ENCODE assay signal across 9 mouse cellular contexts in the genomic region with DNA sequence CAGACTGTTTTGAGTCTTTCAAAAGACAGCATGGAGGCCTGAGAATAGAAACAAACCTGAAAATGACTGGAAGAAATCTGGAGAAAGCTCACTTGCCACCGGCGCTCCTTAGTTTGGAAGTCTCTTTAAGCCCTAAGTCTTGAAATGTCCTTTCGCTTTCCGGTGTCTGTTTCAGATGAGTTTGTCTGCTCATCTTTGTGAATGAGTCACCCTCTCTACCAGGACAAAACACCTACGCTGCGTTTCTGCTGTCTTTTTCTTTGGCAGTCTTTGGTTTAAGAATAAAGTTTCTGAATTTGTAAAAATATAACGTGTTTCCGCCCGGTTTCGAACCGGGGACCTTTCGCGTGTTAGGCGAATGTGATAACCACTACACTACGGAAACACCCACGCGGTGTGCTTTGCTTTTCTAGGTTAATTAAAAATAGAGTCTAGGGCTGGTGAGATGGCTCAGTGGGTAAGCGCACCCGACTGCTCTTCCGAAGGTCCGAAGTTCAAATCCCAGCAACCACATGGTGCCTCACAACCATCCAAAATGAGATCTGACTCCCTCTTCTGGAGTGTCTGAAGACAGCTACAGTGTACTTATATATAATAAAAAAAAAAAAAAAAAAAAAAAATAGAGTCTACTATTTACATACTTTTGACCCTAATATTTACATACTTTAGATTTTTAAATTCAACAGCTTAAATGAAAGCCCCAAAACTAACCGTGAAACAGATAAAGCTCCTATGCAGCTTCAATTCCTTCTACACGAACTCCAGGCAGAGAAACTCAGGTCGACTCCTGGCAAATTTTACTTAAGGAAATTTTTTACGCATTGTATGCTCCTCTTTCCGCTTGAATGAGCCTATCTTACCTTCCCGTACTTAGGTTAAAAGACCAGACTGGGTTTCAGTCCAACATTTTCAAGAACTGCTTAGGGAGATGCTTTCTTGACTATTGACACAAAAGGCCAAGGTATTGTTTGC. TPM values are rescaled to one million over a fixed set of nuclear protein-coding genes. Genes with fewer than 3 reads are reported as not detected.
DNase-seq lines count a peak whose midpoint lies in the region; ATAC-seq and TF ChIP-seq lines count a peak whose summit lies in the region.
"Had no signal": no experiment of that assay in that cellular context is flagged by ENCODE, and none has a peak within 500 bp of the region (broad histone marks: within the 10 kb centered on the region; RNA-seq: fewer than 3 reads in every experiment).

No protein-coding gene starts in this region.

- peaks cover 7% of the 10 kb centered on the region for H3K27me3 ChIP-seq in heart, adult 2 months (ENCODE audit: control insufficient read depth, insufficient read depth, low read length)
- H3K27me3 ChIP-seq in limb, embryonic 14.5 days (ENCODE audit: control insufficient read depth, insufficient read depth, low read length) = peaks cover 62% of the 10 kb centered on the region

- no peak for TF ChIP-seq POLR2A in heart, adult 2 months (IDR thresholded peaks at IDR 0.05; ENCODE audit: insufficient read depth, low read depth, low read length)
- no peak for TF ChIP-seq POLR2A in limb, embryonic 14.5 days (IDR thresholded peaks at IDR 0.05; ENCODE audit: borderline replicate concordance, extremely low read depth, insufficient read depth, insufficient read length)

- no peak overlapping the region for H3K4me2 ChIP-seq in limb, embryonic 14.5 days (replicated peaks; ENCODE audit: low read depth, low read length, severe bottlenecking)

- no peaks in the 10 kb centered on the region; the same call in 1 of the 2 replicates for H3K4me1 ChIP-seq in heart, adult 2 months (ENCODE audit: control insufficient read depth, insufficient read depth, low read length)
- H3K4me1 ChIP-seq in limb, embryonic 14.5 days (ENCODE audit: control insufficient read depth, insufficient read depth, low read length) = no peaks in the 10 kb centered on the region

- no peak overlapping the region for H3K9ac ChIP-seq in heart, adult 2 months (ENCODE audit: low read depth, low read length)
- H3K9ac ChIP-seq in limb, embryonic 14.5 days (ENCODE audit: low read depth, low read length, severe bottlenecking) = no peak overlapping the region
- H3K9ac ChIP-seq: embryonic facial prominence, embryonic 13.5 days had no signal

- DNase-seq in A20 (ENCODE audit: low read depth, low spot score) (peak; percentile 93), ZHBTc4 (ENCODE audit: low read depth, low spot score) (peak; percentile 93)
- DNase-seq in embryo, embryonic 9.5 days (ENCODE audit: extremely low spot score) = peak; percentile 97
- DNase-seq in heart, adult 2 months = peak; percentile 74 to 80
- DNase-seq in kidney, adult 9 months = peak; percentile 81
- peak; percentile 75 for DNase-seq in limb, embryonic 14.5 days (ENCODE audit: low spot score)
- DNase-seq in monocyte, adult 2 months (ENCODE audit: low read depth in 1 of 2, low spot score in 2 of 2) = peak; percentile 58 to 80
- peak; percentile 74 for DNase-seq in testis, postnatal 10 days (ENCODE audit: low spot score)

- peak overlapping the region; percentile 31 for H3K4me3 ChIP-seq in heart, adult 2 months
- H3K4me3 ChIP-seq in limb, embryonic 14.5 days (replicated peaks; ENCODE audit: low read length) = no peak overlapping the region
- H3K4me3 ChIP-seq: embryonic facial prominence, embryonic 13.5 days had no signal

- intact Hi-C loops in heart, adult 2 months (cut with DNase I) = loop anchor here (2.0 kb wide), 1 partner anchor 21 kb away; no protein-coding TSS in a partner anchor

- no peaks in the 10 kb centered on the region; the same call in 1 of the 2 replicates for H3K36me3 ChIP-seq in heart, adult 2 months (ENCODE audit: control insufficient read depth, insufficient read depth, low read length)
- H3K36me3 ChIP-seq in limb, embryonic 14.5 days (ENCODE audit: control insufficient read depth, insufficient read depth, low read length) = no peaks in the 10 kb centered on the region
- H3K36me3 ChIP-seq: embryonic facial prominence, embryonic 13.5 days had no signal

- no peaks in the 10 kb centered on the region for H3K9me3 ChIP-seq in limb, embryonic 14.5 days (ENCODE audit: control insufficient read depth, low read length)
- H3K9me3 ChIP-seq: embryonic facial prominence, embryonic 13.5 days had no signal

- 17% methylated on average over 27 of the region's 27 CpGs for WGBS in heart, adult 2 months
- 18% methylated on average over 27 of the region's 27 CpGs for WGBS in limb, embryonic 14.5 days

- H3K27ac ChIP-seq in heart, adult 2 months = no peak overlapping the region
- no peak overlapping the region for H3K27ac ChIP-seq in limb, embryonic 14.5 days (replicated peaks; ENCODE audit: low read depth, low read length)
- H3K27ac ChIP-seq: embryonic facial prominence, embryonic 13.5 days had no signal

- 0 out of 2 replicates have a peak, but pooled peaks have one; percentile 42 for TF ChIP-seq EP300 in heart, adult 2 months (IDR thresholded peaks at IDR 0.05; ENCODE audit: insufficient read depth, low read depth, low read length)

- peak; percentile 59 for TF ChIP-seq CTCF in heart, adult 2 months (IDR thresholded peaks at IDR 0.05)

- peak; percentile 78 for ATAC-seq in limb, embryonic 14.5 days (ENCODE audit: low FRiP score, low read depth)

- H3K79me2 ChIP-seq in heart, adult 2 months (replicated peaks; ENCODE audit: control insufficient read depth, insufficient read depth, low read length) = no peaks in the 10 kb centered on the region

RNA-seq across cellular contexts. Expression of a gene that starts 6.2 kb away (rescaled TPM):
- not detected for total RNA-seq in heart, adult 2 months (2021)
- polyA plus RNA-seq in heart, adult 2 months (2012; rRNA removed) = 0.23 TPM in 1 of 2 replicates, not detected in the other
- polyA plus RNA-seq in limb, embryonic 14.5 days (2012; rRNA removed) = 1.1 and 1.6 TPM in 2 replicates
- polyA plus RNA-seq in limb, embryonic 14.5 days (2014; fragmentation: Nextera tagmentation; extraction: Ambion mirVana) = 0.51 and 0.57 TPM in 2 replicates

RNA-seq across cellular contexts. Expression of a gene that starts 19.6 kb away (rescaled TPM):
- total RNA-seq in heart, adult 2 months (2021) = 1 to 10 TPM; 8.1 to 10.0 TPM
- polyA plus RNA-seq in heart, adult 2 months (2012; rRNA removed) = 1.1 TPM in 1 of 2 replicates, not detected in the other
- polyA plus RNA-seq in limb, embryonic 14.5 days (2012; rRNA removed) = 5.5 and 14.9 TPM in 2 replicates
- 6.5 and 22.1 TPM in 2 replicates for polyA plus RNA-seq in limb, embryonic 14.5 days (2014; fragmentation: Nextera tagmentation; extraction: Ambion mirVana)

RNA-seq across cellular contexts. Expression of a gene that starts 19.9 kb away (rescaled TPM):
- total RNA-seq in heart, adult 2 months (2021) = 10 to 100 TPM in 1 of 2 experiments, 1 to 10 TPM in 1; 7.3 to 10.0 TPM
- polyA plus RNA-seq in heart, adult 2 months (2012; rRNA removed) = not detected in 2 replicates
- 24.6 and 30.5 TPM in 2 replicates for polyA plus RNA-seq in limb, embryonic 14.5 days (2012; rRNA removed)
- 6.9 and 7.1 TPM in 2 replicates for polyA plus RNA-seq in limb, embryonic 14.5 days (2014; fragmentation: Nextera tagmentation; extraction: Ambion mirVana)

RNA-seq across cellular contexts. Expression of a gene that starts 25.4 kb away (rescaled TPM):
- total RNA-seq in heart, adult 2 months (2021) = 10 to 100 TPM; 11.9 to 18.1 TPM
- 5.8 and 8.3 TPM in 2 replicates for polyA plus RNA-seq in heart, adult 2 months (2012; rRNA removed)
- 31.0 and 39.5 TPM in 2 replicates for polyA plus RNA-seq in limb, embryonic 14.5 days (2012; rRNA removed)
- 14.0 and 14.7 TPM in 2 replicates for polyA plus RNA-seq in limb, embryonic 14.5 days (2014; fragmentation: Nextera tagmentation; extraction: Ambion mirVana)

RNA-seq across cellular contexts. Expression of a gene that starts 27.0 kb away (rescaled TPM):
- total RNA-seq in heart, adult 2 months (2021) = 1 to 10 TPM; 1.7 to 4.3 TPM
- polyA plus RNA-seq in heart, adult 2 months (2012; rRNA removed) = not detected in 2 replicates
- polyA plus RNA-seq in limb, embryonic 14.5 days (2012; rRNA removed) = 54.6 and 89.6 TPM in 2 replicates
- 56.7 and 74.1 TPM in 2 replicates for polyA plus RNA-seq in limb, embryonic 14.5 days (2014; fragmentation: Nextera tagmentation; extraction: Ambion mirVana)
